Mouse (Mus musculus) heart, adult 2 months (tissue): Measurements from ENCODE around the gene Dnajb11. TPM values are rescaled to one million over a fixed set of nuclear protein-coding genes. Genes with fewer than 3 reads are reported as not detected.

Experiments used
- DNase-seq, 2 experiments: peaks; one replicate each; pipeline ENCODE4 v3.0.0; 2021
- H3K27ac ChIP-seq: fragments of 200-600 bp; 2 replicates; pipeline ENCODE4 v1.8.1; 2022
- H3K27me3 ChIP-seq: fragments of 200-500 bp; 2 replicates; pipeline ENCODE4 v1.6.1; 2012; ENCODE audit warnings: mild to moderate bottlenecking, low read length, inconsistent platforms, mixed read lengths; ENCODE audit not compliant: control insufficient read depth, insufficient read depth
- H3K36me3 ChIP-seq: fragments of 200-500 bp; 2 replicates; pipeline ENCODE4 v1.6.1; 2012; ENCODE audit warnings: low read length, inconsistent platforms; ENCODE audit not compliant: control insufficient read depth, insufficient read depth
- H3K4me1 ChIP-seq: fragments of 200-500 bp; 2 replicates; pipeline ENCODE4 v1.6.1; 2011; ENCODE audit warnings: low read length; ENCODE audit not compliant: control insufficient read depth, insufficient read depth
- H3K4me3 ChIP-seq: fragments of 200-600 bp; 2 replicates; pipeline ENCODE4 v1.8.1; 2022
- H3K79me2 ChIP-seq: fragments of 200-500 bp; replicated peaks from 2 replicates; pipeline ENCODE4 v1.6.1; 2012; ENCODE audit warnings: mild to moderate bottlenecking, inconsistent platforms, low read length, moderate library complexity, mixed read lengths; ENCODE audit not compliant: control insufficient read depth, insufficient read depth
- H3K9ac ChIP-seq: fragments of 200-500 bp; 2 replicates; pipeline ENCODE4 v1.6.1; 2012; ENCODE audit warnings: low read depth, mild to moderate bottlenecking, control low read depth, inconsistent platforms, low read length, mixed read lengths
- CTCF ChIP-seq: fragments of 200-600 bp; IDR thresholded peaks from 2 replicates; pipeline ENCODE4 v1.8.1; 2022; ENCODE audit warnings: antibody characterized with exemption, mild to moderate bottlenecking, moderate library complexity
- EP300 ChIP-seq: fragments of 200-500 bp; IDR thresholded peaks from 2 replicates; pipeline ENCODE4 v1.6.1; 2011; ENCODE audit warnings: low read depth, low read length, control low read depth; ENCODE audit not compliant: insufficient read depth
- POLR2A ChIP-seq: fragments of 200-500 bp; IDR thresholded peaks from 2 replicates; pipeline ENCODE4 v1.6.1; 2011; ENCODE audit warnings: mild to moderate bottlenecking, low read depth, low read length, control low read depth; ENCODE audit not compliant: insufficient read depth
- WGBS: fragments of 180-500 bp; shearing (Covaris S2); methylation state at CpG from one replicate; pipeline ENCODE4 v1.1.7; 2018; 5-methylcytosine and 5-hydroxymethylcytosine counted together
- intact Hi-C: fragments of 180-260 bp; cut with DNase I; formaldehyde crosslinking; loops from one replicate; pipeline ENCODE4 v1.15.1; 2025
- polyA plus RNA-seq: library from polyadenylated mRNA; depleted of rRNA; stranded (reverse); fragments of >200 nt; gene quantifications from 2 replicates; pipeline ENCODE4 v1.2.3, GENCODE M21; 2012
- total RNA-seq, 2 experiments: library from RNA; stranded (reverse); gene quantifications; 2 replicates each; pipeline ENCODE4 v1.2.3; 2021

Gene Dnajb11
- total and polyA plus RNA-seq, 3 experiments: 13.0 to 68.5 (median 59.5) TPM

GRCm38 (mm10) chr16:22912886-22913285, 55.2 kb downstream of the Dnajb11 start:
- no peak for DNase-seq
- WGBS: 61% methylated on average over 6 of the region's 6 CpGs
- H3K36me3 ChIP-seq: no peaks in the 10 kb centered on the region
- no peaks in the 10 kb centered on the region for H3K27me3 ChIP-seq
- no peak for TF ChIP-seq POLR2A
- no peak for TF ChIP-seq CTCF
- TF ChIP-seq EP300: no peak
- H3K4me3 ChIP-seq: no peak overlapping the region
- H3K27ac ChIP-seq: no peak overlapping the region
- intact Hi-C loops: no loop called here
- H3K9ac ChIP-seq: no peak overlapping the region
- no peaks in the 10 kb centered on the region for H3K79me2 ChIP-seq
- no peaks in the 10 kb centered on the region; the same call in 1 of the 2 replicates for H3K4me1 ChIP-seq

- intact Hi-C loops: no loop called here
- Histone ChIP-seq H3K27me3 (no peaks in the 10 kb centered on the region), H3K36me3 (no peaks in the 10 kb centered on the region), H3K4me1 (no peaks in the 10 kb centered on the region; the same call in 1 of the 2 replicates), H3K4me3 (no peak overlapping the region), H3K27ac (no peak overlapping the region), H3K9ac (no peak overlapping the region), H3K79me2 (no peaks in the 10 kb centered on the region)
- TF ChIP-seq POLR2A (no peak), CTCF (no peak), EP300 (no peak)
- DNase-seq: no peak
Observed at GRCm38 (mm10) chr16:22914276-22914675, 56.6 kb downstream of the Dnajb11 start.

- no peak within 1 kb of the TSS for H3K4me3 ChIP-seq
- H3K27ac ChIP-seq: no peak within 1 kb of the TSS
- intact Hi-C loops: no loop called here
- H3K36me3 ChIP-seq: no peaks in the 10 kb centered on the region
- no peak for DNase-seq
- WGBS: 93% methylated on average over 5 of the region's 5 CpGs
- no peaks in the 10 kb centered on the region for H3K27me3 ChIP-seq
- H3K4me1 ChIP-seq: no peaks in the 10 kb centered on the region
- H3K9ac ChIP-seq: no peak within 1 kb of the TSS
- H3K79me2 ChIP-seq: no peaks in the 10 kb centered on the region
- TF ChIP-seq EP300 (no peak), POLR2A (no peak), CTCF (no peak)
Observed at GRCm38 (mm10) chr16:22918034-22918433, 60.4 kb downstream of the Dnajb11 start, which contains the start of gene Fetub. TSS of gene Fetub (plus strand) at chr16:22918334.

- no peak for DNase-seq
- Histone ChIP-seq H3K79me2 (no peaks in the 10 kb centered on the region), H3K27me3 (no peaks in the 10 kb centered on the region), H3K4me3 (no peak overlapping the region), H3K27ac (no peak overlapping the region), H3K9ac (no peak overlapping the region), H3K4me1 (no peaks in the 10 kb centered on the region), H3K36me3 (no peaks in the 10 kb centered on the region)
- TF ChIP-seq CTCF (no peak), EP300 (no peak), POLR2A (no peak)
- 79% methylated on average over 15 of the region's 15 CpGs for WGBS
- intact Hi-C loops: no loop called here
Observed at GRCm38 (mm10) chr16:22918664-22919312, 61.1 kb downstream of the Dnajb11 start.

- 41% methylated on average over 18 of the region's 18 CpGs for WGBS
- Histone ChIP-seq H3K79me2 (no peaks in the 10 kb centered on the region), H3K9ac (no peak overlapping the region), H3K36me3 (no peaks in the 10 kb centered on the region), H3K4me1 (no peaks in the 10 kb centered on the region), H3K4me3 (no peak overlapping the region), H3K27ac (no peak overlapping the region), H3K27me3 (no peaks in the 10 kb centered on the region)
- peak; percentile 38 to 39 for DNase-seq
- intact Hi-C loops: no loop called here
- TF ChIP-seq CTCF: no peak
- no peak for TF ChIP-seq EP300
Observed at GRCm38 (mm10) chr16:22919971-22920854, 62.6 kb downstream of the Dnajb11 start.

- intact Hi-C loops: no loop called here
- Histone ChIP-seq H3K27ac (no peak overlapping the region), H3K36me3 (no peaks in the 10 kb centered on the region), H3K79me2 (no peaks in the 10 kb centered on the region), H3K4me1 (no peaks in the 10 kb centered on the region), H3K9ac (no peak overlapping the region), H3K27me3 (no peaks in the 10 kb centered on the region), H3K4me3 (no peak overlapping the region)
- TF ChIP-seq CTCF: no peak
- no peak for DNase-seq
- WGBS: 92% methylated on average over 5 of the region's 5 CpGs
Observed at GRCm38 (mm10) chr16:22921761-22922160, 64.1 kb downstream of the Dnajb11 start.
